Mouse (Mus musculus) lung, postnatal 0 days (tissue): ENCODE results near the gene Nfkbia. TPM values are rescaled to one million over a fixed set of nuclear protein-coding genes. Genes with fewer than 3 reads are reported as not detected.

Experiments used
- ATAC-seq: fragments of 200-750 bp; cut with Nextera tagmentation; 2 replicates; pipeline ENCODE4 v1.8.0; 2017; ENCODE audit warnings: moderate library complexity
- DNase-seq: peaks from one replicate; pipeline ENCODE4 v3.0.0-alpha.2; 2016; ENCODE audit warnings: low spot score
- H3K27ac ChIP-seq: fragments of 300-500 bp; sonication (generic); 2 replicates; pipeline ENCODE4 v1.5.1; 2014; ENCODE audit warnings: antibody characterized with exemption, mild to moderate bottlenecking, low read length, mixed read lengths
- H3K27me3 ChIP-seq: fragments of 300-500 bp; sonication (generic); replicated peaks from 2 replicates; pipeline ENCODE4 v1.6.1; 2014; ENCODE audit warnings: low read length, mixed read lengths; ENCODE audit not compliant: insufficient read depth
- H3K36me3 ChIP-seq: fragments of 300-500 bp; sonication (generic); 2 replicates; pipeline ENCODE4 v1.6.1; 2014; ENCODE audit warnings: low read length, mixed read lengths; ENCODE audit not compliant: insufficient read depth
- H3K4me1 ChIP-seq: fragments of 300-500 bp; sonication (generic); 2 replicates; pipeline ENCODE4 v1.6.1; 2014; ENCODE audit warnings: antibody characterized with exemption, low read depth, low read length, mixed read lengths; ENCODE audit not compliant: insufficient read depth
- H3K4me2 ChIP-seq: fragments of 300-500 bp; sonication (generic); replicated peaks from 2 replicates; pipeline ENCODE4 v1.6.1; 2014; ENCODE audit warnings: low read depth, mild to moderate bottlenecking, low read length, moderate library complexity, mixed read lengths
- H3K4me3 ChIP-seq: fragments of 300-500 bp; sonication (generic); 2 replicates; pipeline ENCODE4 v1.5.1; 2014; ENCODE audit warnings: low read depth, low read length
- H3K9ac ChIP-seq: fragments of 300-500 bp; sonication (generic); replicated peaks from 2 replicates; pipeline ENCODE4 v1.6.1; 2014; ENCODE audit warnings: low read depth, mild to moderate bottlenecking
- H3K9me3 ChIP-seq: fragments of 300-500 bp; sonication (generic); 2 replicates; pipeline ENCODE4 v1.6.1; 2016; ENCODE audit warnings: low read length, mixed read lengths
- CTCF ChIP-seq: IDR thresholded peaks from 2 replicates; pipeline ENCODE4 v1.5.1; 2016; ENCODE audit warnings: antibody characterized with exemption, mild to moderate bottlenecking
- EP300 ChIP-seq: IDR thresholded peaks from 2 replicates; pipeline ENCODE4 v1.6.1; 2016; ENCODE audit warnings: antibody characterized with exemption, mild to moderate bottlenecking, control low read depth
- WGBS: fragments of 180-500 bp; shearing (Covaris S2); extraction: QIAGEN DNeasy Blood & Tissue Kit; methylation state at CpG from one replicate; pipeline ENCODE4 v1.1.7; 2014; 5-methylcytosine and 5-hydroxymethylcytosine counted together
- polyA plus RNA-seq: library from polyadenylated mRNA; unstranded; fragments of >200 nt; fragmentation: Nextera tagmentation; extraction: Ambion mirVana; gene quantifications from 2 replicates; pipeline ENCODE4 v1.2.1, GENCODE M21; 2015

Nfkbia gene
- polyA plus RNA-seq = 184 and 297 TPM in 2 replicates

DNA sequence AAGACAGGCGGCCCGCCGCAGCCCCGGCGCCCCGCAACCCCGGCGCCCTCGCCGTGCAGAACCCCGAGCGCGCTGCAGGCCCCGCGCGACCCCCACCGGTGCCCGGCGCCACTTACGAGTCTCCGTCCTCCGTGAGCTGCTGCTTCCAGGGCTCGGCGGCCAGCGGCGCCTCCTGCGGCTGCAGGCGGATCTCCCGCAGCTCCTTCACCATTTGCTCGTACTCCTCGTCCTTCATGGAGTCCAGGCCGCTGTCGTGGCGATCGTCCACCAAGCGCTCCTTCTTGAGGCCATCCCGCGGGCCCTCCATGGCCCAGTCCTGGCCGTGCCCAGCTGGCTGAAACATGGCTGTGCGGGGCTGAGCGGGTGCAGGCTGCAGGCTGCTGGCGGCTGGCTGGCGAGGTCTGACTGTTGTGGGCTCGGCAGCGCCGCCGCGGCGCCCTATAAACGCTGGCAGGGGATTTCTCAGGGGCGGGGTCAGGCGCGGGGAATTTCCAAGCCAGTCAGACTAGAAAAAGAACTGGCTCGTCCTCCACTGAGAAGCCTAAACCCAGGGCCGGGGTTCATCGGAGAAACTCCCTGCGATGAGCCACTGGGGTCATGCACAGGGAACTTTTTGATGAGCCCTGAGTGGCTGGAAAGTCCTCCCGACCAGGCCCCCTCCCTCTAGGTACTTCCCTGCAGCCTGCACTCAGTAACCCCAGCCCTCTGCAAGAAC, at the start of gene Nfkbia:
Nfkbia (minus strand) TSS at position 464 of the 715 bp plus-strand sequence.
- ATAC-seq = peak; percentile 81
- peak within 1 kb of the TSS; percentile 99 for H3K4me3 ChIP-seq
- peak within 1 kb of the TSS; percentile 98 for H3K9ac ChIP-seq
- peak; percentile 96 for DNase-seq
- H3K9me3 ChIP-seq = no peaks in the 10 kb centered on the region
- H3K27ac ChIP-seq = peak within 1 kb of the TSS; percentile 99
- peak within 1 kb of the TSS; percentile 79 for H3K4me2 ChIP-seq
- H3K4me1 ChIP-seq = peaks cover 22% of the 10 kb centered on the region
- H3K36me3 ChIP-seq = peaks cover 30% of the 10 kb centered on the region
- 0% methylated on average over 34 of the region's 58 CpGs for WGBS
- H3K27me3 ChIP-seq = no peaks in the 10 kb centered on the region
- peak; percentile 51 for TF ChIP-seq CTCF
- peak; percentile 74 for TF ChIP-seq EP300

DNA sequence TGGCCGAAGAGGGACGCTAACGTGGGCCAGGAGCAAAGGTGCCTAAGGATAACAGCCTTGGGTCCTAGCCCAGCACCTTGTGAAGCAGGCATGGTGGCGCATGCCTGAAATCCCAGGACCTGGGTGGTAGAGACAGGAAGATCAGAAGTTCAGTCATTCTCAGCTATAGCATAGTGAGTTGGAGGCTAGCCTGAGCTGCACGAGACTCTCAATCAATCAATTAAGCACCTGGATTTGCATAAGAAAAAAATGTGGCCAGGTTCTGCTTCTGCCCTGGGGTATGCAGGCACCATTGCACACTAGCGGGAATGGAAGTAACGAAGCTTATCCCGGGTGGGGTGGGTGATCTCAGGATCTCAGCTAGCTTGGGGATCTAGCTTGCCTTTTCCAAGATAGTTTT, 46.7 kb upstream of the Nfkbia start:
- ATAC-seq (no peak), DNase-seq (no peak)
- Histone ChIP-seq H3K4me2 (no peak overlapping the region), H3K4me3 (no peak overlapping the region), H3K27me3 (no peaks in the 10 kb centered on the region), H3K36me3 (no peaks in the 10 kb centered on the region), H3K4me1 (no peaks in the 10 kb centered on the region), H3K27ac (no peak overlapping the region), H3K9ac (no peak overlapping the region), H3K9me3 (no peaks in the 10 kb centered on the region)
- 66% methylated on average over 8 of the region's 8 CpGs for WGBS
- no peak for TF ChIP-seq CTCF
- no peak for TF ChIP-seq EP300

DNA sequence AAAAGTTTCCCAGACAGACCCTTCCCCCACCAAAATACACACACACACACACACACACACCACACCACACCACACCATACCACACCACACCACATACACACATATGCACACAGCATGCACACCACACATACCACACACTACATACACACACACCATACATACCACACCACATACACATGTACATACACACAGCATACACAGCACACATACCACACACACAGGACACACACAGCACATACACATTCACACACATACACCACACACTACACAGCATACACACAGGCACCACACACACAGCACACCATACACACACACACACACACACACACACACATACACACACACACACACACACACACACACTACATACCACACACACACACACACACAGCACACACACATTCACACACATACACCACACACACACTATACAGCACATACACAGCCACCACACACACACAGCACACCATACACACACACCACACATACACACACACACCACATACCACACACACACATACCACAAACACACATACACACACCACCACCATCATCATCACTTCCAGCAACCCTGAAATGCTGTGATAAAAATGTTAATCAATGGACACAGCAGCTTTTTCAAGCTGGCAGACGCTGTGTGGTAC, 46.0 kb upstream of the Nfkbia start:
- Histone ChIP-seq H3K9ac (no peak overlapping the region), H3K36me3 (no peaks in the 10 kb centered on the region), H3K4me3 (no peak overlapping the region), H3K4me1 (no peaks in the 10 kb centered on the region), H3K27me3 (no peaks in the 10 kb centered on the region), H3K9me3 (no peaks in the 10 kb centered on the region), H3K4me2 (no peak overlapping the region), H3K27ac (no peak overlapping the region)
- DNase-seq (no peak), ATAC-seq (no peak)
- TF ChIP-seq EP300 = no peak
- TF ChIP-seq CTCF = no peak
- 86% methylated on average over 1 of the region's 1 CpGs for WGBS

DNA sequence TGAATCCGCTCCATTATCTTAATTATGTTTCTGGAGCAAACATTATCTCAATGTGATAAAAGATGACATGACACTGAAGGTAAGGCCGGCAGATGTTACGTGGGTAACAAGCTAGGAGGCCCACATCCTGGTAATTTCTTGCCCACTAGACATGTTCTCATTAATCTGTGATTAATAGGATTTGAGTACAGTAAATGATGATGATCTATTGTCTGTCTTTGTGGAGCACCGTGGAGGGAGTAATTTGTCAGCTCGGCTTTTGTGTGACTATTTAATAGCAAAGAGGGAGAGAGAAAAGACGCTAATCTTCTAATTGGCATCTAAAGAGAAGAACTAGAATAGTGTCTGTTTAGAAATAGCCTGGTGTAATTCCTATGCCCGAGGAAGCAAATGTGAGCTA, 45.3 kb upstream of the Nfkbia start:
- Histone ChIP-seq H3K9me3 (no peaks in the 10 kb centered on the region), H3K27ac (no peak overlapping the region), H3K36me3 (no peaks in the 10 kb centered on the region), H3K9ac (no peak overlapping the region), H3K27me3 (no peaks in the 10 kb centered on the region), H3K4me2 (no peak overlapping the region), H3K4me3 (no peak overlapping the region), H3K4me1 (no peaks in the 10 kb centered on the region)
- 54% methylated on average over 7 of the region's 7 CpGs for WGBS
- ATAC-seq (no peak), DNase-seq (no peak)
- TF ChIP-seq CTCF (no peak), EP300 (no peak)

DNA sequence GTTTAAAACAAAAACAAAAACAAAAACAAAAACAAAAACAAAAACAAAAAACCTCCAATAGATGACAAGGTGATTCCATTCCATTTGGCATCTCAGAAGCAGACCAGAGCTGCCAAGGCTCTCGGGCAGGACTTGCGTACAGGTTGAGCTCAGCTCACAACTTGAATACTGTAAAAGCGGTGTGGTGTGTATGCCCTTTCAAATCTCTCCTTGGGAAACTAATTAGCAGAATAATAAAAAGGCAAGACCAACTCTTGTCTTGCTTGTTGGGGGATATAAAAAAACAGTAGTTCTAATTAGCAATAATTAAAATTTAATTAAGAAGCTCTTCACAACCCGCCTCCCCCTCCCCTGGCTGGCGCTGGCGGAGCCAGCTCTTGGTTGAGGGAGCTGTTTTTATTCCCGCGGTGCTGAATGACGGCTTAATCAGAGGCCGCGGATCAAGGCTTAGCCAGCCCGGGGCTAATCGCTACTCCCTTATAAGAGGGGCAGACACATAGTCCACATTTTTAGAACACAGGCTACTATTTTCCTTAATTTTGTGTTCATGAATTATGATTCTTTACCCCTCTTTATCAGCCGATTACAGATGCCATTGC, 44.2 kb upstream of the Nfkbia start:
- no peaks in the 10 kb centered on the region for H3K36me3 ChIP-seq
- no peak overlapping the region for H3K27ac ChIP-seq
- H3K4me2 ChIP-seq = no peak overlapping the region
- no peaks in the 10 kb centered on the region for H3K9me3 ChIP-seq
- WGBS = 9% methylated on average over 14 of the region's 14 CpGs
- TF ChIP-seq EP300 = no peak
- no peak for TF ChIP-seq CTCF
- no peaks in the 10 kb centered on the region for H3K4me1 ChIP-seq
- H3K9ac ChIP-seq = no peak overlapping the region
- ATAC-seq (no peak), DNase-seq (no peak)
- no peaks in the 10 kb centered on the region for H3K27me3 ChIP-seq
- no peak overlapping the region for H3K4me3 ChIP-seq

DNA sequence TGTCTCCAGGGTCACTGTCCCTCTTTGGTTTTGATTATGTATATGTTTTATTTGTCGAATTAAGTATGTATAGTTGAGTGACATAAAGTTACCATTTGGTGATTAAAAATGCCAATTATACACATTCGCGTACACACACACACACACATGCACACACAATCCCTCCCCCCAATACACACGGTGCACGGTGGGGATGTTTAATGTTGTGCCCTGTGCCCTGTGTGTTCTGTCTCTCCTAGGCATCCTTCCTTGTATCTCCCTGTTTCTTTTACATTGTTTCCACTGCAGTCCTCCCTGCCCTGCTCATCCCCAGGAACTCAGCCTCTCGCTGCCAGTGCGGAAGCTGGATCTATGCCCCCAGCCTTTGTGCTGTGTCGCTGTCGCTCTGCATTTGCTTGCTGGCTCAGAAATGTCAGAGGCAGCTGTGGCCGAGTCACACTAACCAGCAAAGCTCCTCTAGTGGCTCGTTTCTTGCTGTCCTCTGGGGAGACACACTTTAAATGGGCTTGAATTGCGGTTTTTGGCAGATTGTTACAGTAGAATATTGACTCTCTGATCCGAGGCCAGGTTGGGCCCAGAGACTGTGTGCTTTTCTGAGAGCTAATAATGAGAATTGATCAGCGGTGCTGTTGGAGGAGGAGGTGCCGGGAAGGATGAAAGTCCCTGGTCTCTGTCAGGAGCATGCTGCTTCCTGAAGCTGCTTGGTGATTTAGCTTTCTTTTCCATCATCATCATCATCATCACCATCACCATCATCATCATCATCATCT, 34.7 kb upstream of the Nfkbia start:
- Histone ChIP-seq H3K27me3 (no peaks in the 10 kb centered on the region), H3K9me3 (no peaks in the 10 kb centered on the region), H3K27ac (no peak overlapping the region), H3K4me2 (no peak overlapping the region), H3K36me3 (no peaks in the 10 kb centered on the region), H3K4me3 (no peak overlapping the region), H3K4me1 (no peaks in the 10 kb centered on the region), H3K9ac (no peak overlapping the region)
- TF ChIP-seq EP300 (no peak), CTCF (no peak)
- ATAC-seq = no peak
- 69% methylated on average over 15 of the region's 15 CpGs for WGBS
- no peak for DNase-seq
